Mouse (Mus musculus): ENCODE results near the gene Capza2.

GRCm38 (mm10) chr6:17628701-17629455 lies 7.2 kb upstream of the Capza2 start:
- TF ChIP-seq USF1 (IDR thresholded peaks at IDR 0.05; ENCODE audit: low read depth) (no peak), CTCF (IDR thresholded peaks at IDR 0.05; ENCODE audit: control insufficient read depth, insufficient read depth, insufficient read length) (no peak), FOSL1 (IDR thresholded peaks at IDR 0.05; ENCODE audit: insufficient read depth, low read length, poor library complexity, severe bottlenecking) (no peak), MYOD1 (IDR thresholded peaks at IDR 0.05; ENCODE audit: control insufficient read depth, insufficient read length, low read depth) (no peak)

Data from C2C12 (cell line).